Mouse (Mus musculus): Measurements from ENCODE around the gene Vgll2. TPM values are rescaled to one million over a fixed set of nuclear protein-coding genes. Genes with fewer than 3 reads are reported as not detected.

The Vgll2 gene
- total RNA-seq, 2 experiments from 2014 or later = 115 to 187 TPM

- DNase-seq (ENCODE audit: low spot score) = peak; percentile 56
Observed at GRCm38 (mm10) chr10:52072482-52072881, 50.2 kb downstream of the Vgll2 start.

Small RNA genes within 50 kb of the gene (microRNA-seq; reads per million reads assigned to microRNA genes)
- not detected for gene Gm24084

Other genes starting within 250 kb of the Vgll2 start
- gene Ros1, start 172.7 kb downstream of the Vgll2 start, total RNA-seq (2021) = under 1 TPM in 1 of 2 experiments, not detected in 1; 0.09 TPM
- gene Dcbld1, start 211.1 kb downstream of the Vgll2 start, total RNA-seq (2021) = 1 to 10 TPM; 1.3 to 1.7 TPM

All from gastrocnemius, adult 18-20 months (tissue).